ENCODE assay signal across 10 mouse cellular contexts in genomic region chr1:62591296-62592031, GRCm38 (mm10).
DNase-seq lines count a peak whose midpoint lies in the region; ATAC-seq and TF ChIP-seq lines count a peak whose summit lies in the region.
"Had no signal": no experiment of that assay in that cellular context is flagged by ENCODE, and none has a peak within 500 bp of the region (broad histone marks: within the 10 kb centered on the region; RNA-seq: fewer than 3 reads in every experiment).

No protein-coding gene starts in this region.

- no peaks in the 10 kb centered on the region for H3K9me3 ChIP-seq in hindbrain, embryonic 11.5 days (ENCODE audit: control insufficient read depth, low read length)
- no peaks in the 10 kb centered on the region for H3K9me3 ChIP-seq in lung, postnatal 0 days (ENCODE audit: low read length)
- no peaks in the 10 kb centered on the region for H3K9me3 ChIP-seq in intestine, postnatal 0 days (ENCODE audit: control insufficient read depth)
- H3K9me3 ChIP-seq: liver, embryonic 15.5 days had no signal

- H3K4me1 ChIP-seq in hindbrain, embryonic 11.5 days (replicated peaks; ENCODE audit: control insufficient read depth, insufficient read depth, low read length), result no peaks in the 10 kb centered on the region
- H3K4me1 ChIP-seq in lung, postnatal 0 days (ENCODE audit: insufficient read depth, low read depth, low read length), result 0 out of 2 replicates have a peak, but pooled peaks cover 3% of the 10 kb centered on the region
- H3K4me1 ChIP-seq in intestine, postnatal 0 days (replicated peaks; ENCODE audit: control insufficient read depth, insufficient read depth, low read length), result no peaks in the 10 kb centered on the region
- H3K4me1 ChIP-seq: liver, embryonic 15.5 days had no signal

- H3K36me3 ChIP-seq in hindbrain, embryonic 11.5 days (ENCODE audit: control insufficient read depth, insufficient read depth, low read length), result no peaks in the 10 kb centered on the region
- no peaks in the 10 kb centered on the region for H3K36me3 ChIP-seq in lung, postnatal 0 days (ENCODE audit: insufficient read depth, low read length)
- H3K36me3 ChIP-seq in intestine, postnatal 0 days (ENCODE audit: control insufficient read depth, insufficient read depth), result no peaks in the 10 kb centered on the region; the same call in 1 of the 2 replicates
- H3K36me3 ChIP-seq: liver, embryonic 15.5 days had no signal

- TF ChIP-seq CTCF in lung, postnatal 0 days (IDR thresholded peaks at IDR 0.05), result no peak
- TF ChIP-seq CTCF in intestine, postnatal 0 days (IDR thresholded peaks at IDR 0.05; ENCODE audit: low read depth), result no peak

- no peak overlapping the region for H3K4me3 ChIP-seq in hindbrain, embryonic 11.5 days (ENCODE audit: low read depth, low read length)
- no peak overlapping the region for H3K4me3 ChIP-seq in lung, postnatal 0 days (ENCODE audit: low read depth, low read length)
- no peak overlapping the region for H3K4me3 ChIP-seq in intestine, postnatal 0 days (ENCODE audit: low read depth, low read length)
- H3K4me3 ChIP-seq: liver, embryonic 15.5 days had no signal

- H3K9ac ChIP-seq in hindbrain, embryonic 11.5 days (ENCODE audit: low read depth, low read length), result no peak overlapping the region
- no peak overlapping the region for H3K9ac ChIP-seq in lung, postnatal 0 days (replicated peaks; ENCODE audit: low read depth)
- H3K9ac ChIP-seq in intestine, postnatal 0 days (ENCODE audit: low read depth, low read length), result no peak overlapping the region
- H3K9ac ChIP-seq: liver, embryonic 15.5 days had no signal

- H3K27ac ChIP-seq in hindbrain, embryonic 11.5 days (ENCODE audit: low read depth, low read length), result 0 out of 2 replicates have a peak overlapping the region, but pooled peaks have one; percentile 30
- no peak overlapping the region for H3K27ac ChIP-seq in lung, postnatal 0 days (ENCODE audit: low read length)
- no peak overlapping the region for H3K27ac ChIP-seq in intestine, postnatal 0 days (ENCODE audit: low read depth, low read length)
- H3K27ac ChIP-seq: liver, embryonic 15.5 days had no signal

- H3K4me2 ChIP-seq in hindbrain, embryonic 11.5 days (replicated peaks; ENCODE audit: low read depth, low read length), result no peak overlapping the region
- no peak overlapping the region for H3K4me2 ChIP-seq in lung, postnatal 0 days (replicated peaks; ENCODE audit: low read depth, low read length)
- H3K4me2 ChIP-seq in intestine, postnatal 0 days (replicated peaks; ENCODE audit: low read depth), result no peak overlapping the region
- H3K4me2 ChIP-seq: liver, embryonic 15.5 days had no signal

- peak; percentile 73; the same call in 1 of the 2 replicates for ATAC-seq in hindbrain, embryonic 11.5 days (ENCODE audit: low FRiP score)
- peak; percentile 57 for ATAC-seq in lung, postnatal 0 days
- ATAC-seq in intestine, postnatal 0 days, result no peak

- peak; percentile 8 for DNase-seq in cerebellum, adult 9-10 months
- DNase-seq in cerebellum, adult 9-11 months, result no peak
- peak; percentile 8 to 9 for DNase-seq in cerebellum, postnatal 36 days
- peak; percentile 33 for DNase-seq in hindbrain, embryonic 11.5 days (ENCODE audit: low spot score)
- DNase-seq in lung, postnatal 0 days (ENCODE audit: low spot score), result no peak
- DNase-seq in thymus, postnatal 36 days, result no peak
- no peak for DNase-seq in layer of hippocampus, adult 9-11 months

- WGBS in hindbrain, embryonic 11.5 days, result 40% methylated on average over 6 of the region's 6 CpGs
- WGBS in lung, postnatal 0 days, result 61% methylated on average over 6 of the region's 6 CpGs
- WGBS in intestine, postnatal 0 days, result 70% methylated on average over 6 of the region's 6 CpGs

- TF ChIP-seq EP300 in lung, postnatal 0 days (IDR thresholded peaks at IDR 0.05), result no peak

- no peaks in the 10 kb centered on the region for H3K27me3 ChIP-seq in hindbrain, embryonic 11.5 days (ENCODE audit: control insufficient read depth, insufficient read depth, low read length)
- H3K27me3 ChIP-seq in lung, postnatal 0 days (replicated peaks; ENCODE audit: insufficient read depth, low read length), result no peaks in the 10 kb centered on the region
- H3K27me3 ChIP-seq in intestine, postnatal 0 days (replicated peaks; ENCODE audit: control insufficient read depth, insufficient read depth, low read length), result no peaks in the 10 kb centered on the region
- H3K27me3 ChIP-seq: CH12.LX; liver, embryonic 15.5 days had no signal

Comparison
In these comparisons a context has a peak if more than half of its experiments do, and no peak if none do; other contexts are left out.
1. DNase-seq: peak in cerebellum, adult 9-10 months (single experiment), cerebellum, postnatal 36 days (2 of 2) and hindbrain, embryonic 11.5 days (single experiment); none in cerebellum, adult 9-11 months (single experiment), lung, postnatal 0 days (single experiment), thymus, postnatal 36 days (0 of 2) and layer of hippocampus, adult 9-11 months (single experiment).